In the genomic region with DNA sequence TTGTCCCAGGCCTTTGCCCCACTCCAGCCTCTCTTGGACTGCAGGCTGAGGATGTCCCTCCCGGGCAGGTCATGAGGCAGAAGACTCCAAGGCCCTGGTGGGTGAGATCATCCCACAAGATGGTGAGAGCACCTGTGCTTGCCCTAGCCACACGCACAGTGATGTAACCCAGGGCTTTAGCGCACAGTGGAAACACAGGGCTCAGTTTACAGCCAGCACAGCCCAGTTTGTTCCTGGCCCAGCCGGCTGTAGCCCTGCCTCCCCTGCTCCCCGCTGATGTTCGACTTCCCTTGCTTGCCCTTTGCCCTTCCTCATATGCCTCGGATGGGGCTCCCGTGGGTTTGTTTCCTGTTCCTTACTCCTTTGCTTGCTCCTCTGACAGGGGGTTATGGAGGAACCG, we compare ENCODE assay signal across 10 mouse cellular contexts. TPM values are rescaled to one million over a fixed set of nuclear protein-coding genes. Genes with fewer than 3 reads are reported as not detected.
DNase-seq lines count a peak whose midpoint lies in the region; ATAC-seq and TF ChIP-seq lines count a peak whose summit lies in the region.
"Had no signal": no experiment of that assay in that cellular context is flagged by ENCODE, and none has a peak within 500 bp of the region (broad histone marks: within the 10 kb centered on the region; RNA-seq: fewer than 3 reads in every experiment).

No protein-coding gene starts in this region.

- no peak for DNase-seq in heart, adult 2 months
- DNase-seq in left cerebral cortex, adult 2 months (ENCODE audit: extremely low spot score in 1 of 2, low spot score in 2 of 2): no peak
- DNase-seq in cerebellum, postnatal 36 days: no peak

- TF ChIP-seq EP300 in heart, adult 2 months (IDR thresholded peaks at IDR 0.05; ENCODE audit: insufficient read depth, low read depth, low read length): no peak
- TF ChIP-seq EP300 in ES-Bruce4 (IDR thresholded peaks at IDR 0.05; ENCODE audit: insufficient read depth, low read depth, low read length): peak; percentile 43; the same call in 1 of the 2 replicates

- no peak for TF ChIP-seq CTCF in heart, adult 2 months (IDR thresholded peaks at IDR 0.05)
- TF ChIP-seq CTCF in ES-Bruce4 (IDR thresholded peaks at IDR 0.05; ENCODE audit: low read depth, low read length): no peak
- TF ChIP-seq CTCF in left cerebral cortex, adult 2 months (IDR thresholded peaks at IDR 0.05): no peak

- H3K9me3 ChIP-seq in heart, embryonic 16.5 days (replicated peaks; ENCODE audit: control insufficient read depth, low read length): 0 out of 2 replicates have a peak, but pooled peaks cover 3% of the 10 kb centered on the region
- H3K9me3 ChIP-seq in ES-Bruce4 (replicated peaks; ENCODE audit: control insufficient read depth, insufficient read depth, low read length, poor library complexity, severe bottlenecking): no peaks in the 10 kb centered on the region
- H3K9me3 ChIP-seq in forebrain, embryonic 12.5 days: no peaks in the 10 kb centered on the region

- H3K4me2 ChIP-seq in heart, embryonic 16.5 days (ENCODE audit: low read depth, low read length): no peak overlapping the region
- peak overlapping the region; percentile 9 for H3K4me2 ChIP-seq in myocyte (ENCODE audit: low read depth)
- no peak overlapping the region for H3K4me2 ChIP-seq in forebrain, embryonic 12.5 days

- H3K4me3 ChIP-seq in heart, embryonic 16.5 days (ENCODE audit: low read length): no peak overlapping the region
- no peak overlapping the region for H3K4me3 ChIP-seq in heart, adult 2 months
- no peak overlapping the region for H3K4me3 ChIP-seq in ES-Bruce4 (ENCODE audit: low read depth, low read length)
- no peak overlapping the region for H3K4me3 ChIP-seq in myocyte
- H3K4me3 ChIP-seq in left cerebral cortex, adult 2 months: no peak overlapping the region
- H3K4me3 ChIP-seq in forebrain, embryonic 12.5 days (replicated peaks): no peak overlapping the region
- H3K4me3 ChIP-seq: erythroblast, embryonic 14.5 days had no signal

- intact Hi-C loops in heart, adult 2 months (cut with DNase I): loop anchor here (5.0 kb wide), 2 partner anchors 33 to 58 kb away; no protein-coding TSS in a partner anchor
- intact Hi-C loops in left cerebral cortex, adult 2 months (cut with DNase I): no loop called here

- no peak overlapping the region for H3ac ChIP-seq in myocyte (ENCODE audit: control insufficient read depth, insufficient read length)

- no peak overlapping the region; the same call in 1 of the 2 replicates for H3K9ac ChIP-seq in heart, embryonic 16.5 days (ENCODE audit: low read length)
- no peak overlapping the region for H3K9ac ChIP-seq in heart, adult 2 months (ENCODE audit: low read depth, low read length)
- H3K9ac ChIP-seq in ES-Bruce4 (ENCODE audit: low read depth, poor library complexity, severe bottlenecking): no peak overlapping the region
- H3K9ac ChIP-seq in forebrain, embryonic 12.5 days: no peak overlapping the region

- H3K27ac ChIP-seq in heart, embryonic 16.5 days (ENCODE audit: low read length): peak overlapping the region; percentile 98
- no peak overlapping the region for H3K27ac ChIP-seq in heart, adult 2 months
- 0 out of 2 replicates have a peak overlapping the region, but pooled peaks have one; percentile 1 for H3K27ac ChIP-seq in ES-Bruce4 (ENCODE audit: insufficient read depth, low read length)
- H3K27ac ChIP-seq in left cerebral cortex, adult 2 months: no peak overlapping the region
- no peak overlapping the region for H3K27ac ChIP-seq in forebrain, embryonic 12.5 days

- no peaks in the 10 kb centered on the region for H3K79me2 ChIP-seq in heart, adult 2 months (replicated peaks; ENCODE audit: control insufficient read depth, insufficient read depth, low read length)
- no peaks in the 10 kb centered on the region for H3K79me2 ChIP-seq in myocyte (ENCODE audit: control insufficient read depth, insufficient read depth)

- ATAC-seq in heart, embryonic 16.5 days (replicated peaks; ENCODE audit: extremely low read depth, insufficient read depth, low FRiP score): 0 out of 2 replicates have a peak, but pooled peaks have one; percentile 5
- peak; percentile 44 to 57 for ATAC-seq in hematopoietic stem cell, adult 5-6 weeks (replicated peaks in 1 of 2; ENCODE audit: insufficient read depth in 1 of 2, low FRiP score in 2 of 2, low TSS enrichment in 1 of 2, low read depth in 1 of 2, poor library complexity in 2 of 2, severe bottlenecking in 2 of 2)
- ATAC-seq in forebrain, embryonic 12.5 days (ENCODE audit: low FRiP score): no peak
- ATAC-seq: Patski had no signal

- WGBS in heart, embryonic 16.5 days: 51% methylated on average over 9 of the region's 9 CpGs
- WGBS in heart, adult 2 months: 42% methylated on average over 9 of the region's 9 CpGs
- 77% methylated on average over 9 of the region's 9 CpGs for WGBS in forebrain, embryonic 12.5 days

- H3K36me3 ChIP-seq in heart, embryonic 16.5 days (ENCODE audit: control insufficient read depth, insufficient read depth): peaks cover 13% of the 10 kb centered on the region
- peaks cover 5% of the 10 kb centered on the region; the same call in 1 of the 2 replicates for H3K36me3 ChIP-seq in heart, adult 2 months (ENCODE audit: control insufficient read depth, insufficient read depth, low read length)
- H3K36me3 ChIP-seq in ES-Bruce4 (ENCODE audit: control insufficient read depth, insufficient read depth, low read length, poor library complexity, severe bottlenecking): no peaks in the 10 kb centered on the region
- H3K36me3 ChIP-seq in myocyte (ENCODE audit: control insufficient read depth, insufficient read depth): no peaks in the 10 kb centered on the region
- H3K36me3 ChIP-seq in forebrain, embryonic 12.5 days (replicated peaks): no peaks in the 10 kb centered on the region

- no peaks in the 10 kb centered on the region for H3K27me3 ChIP-seq in heart, embryonic 16.5 days (ENCODE audit: control insufficient read depth, insufficient read depth, low read length)
- no peaks in the 10 kb centered on the region for H3K27me3 ChIP-seq in heart, adult 2 months (ENCODE audit: control insufficient read depth, insufficient read depth, low read length)
- H3K27me3 ChIP-seq in ES-Bruce4 (ENCODE audit: control insufficient read depth, insufficient read depth, low read length, poor library complexity, severe bottlenecking) (no peaks in the 10 kb centered on the region), myocyte (ENCODE audit: control insufficient read depth, insufficient read depth, insufficient read length) (peaks cover 13% of the 10 kb centered on the region)
- H3K27me3 ChIP-seq in forebrain, embryonic 12.5 days: no peaks in the 10 kb centered on the region

- peaks cover 57% of the 10 kb centered on the region for H3K4me1 ChIP-seq in heart, embryonic 16.5 days (ENCODE audit: control insufficient read depth, insufficient read depth, low read length)
- H3K4me1 ChIP-seq in heart, adult 2 months (ENCODE audit: control insufficient read depth, insufficient read depth, low read length): peaks cover 15% of the 10 kb centered on the region
- H3K4me1 ChIP-seq in ES-Bruce4 (ENCODE audit: control insufficient read depth, insufficient read depth, low read length): peaks cover 3% of the 10 kb centered on the region
- H3K4me1 ChIP-seq in forebrain, embryonic 12.5 days: no peaks in the 10 kb centered on the region

- no peak for TF ChIP-seq POLR2A in heart, adult 2 months (IDR thresholded peaks at IDR 0.05; ENCODE audit: insufficient read depth, low read depth, low read length)
- TF ChIP-seq POLR2A in ES-Bruce4 (IDR thresholded peaks at IDR 0.05; ENCODE audit: insufficient read depth, low read length) (no peak), myocyte (IDR thresholded peaks at IDR 0.05; ENCODE audit: insufficient read length, low read depth) (no peak)

TF ChIP-seq in myocyte, 11 proteins besides CTCF, POLR2A, EP300 and RAD21:
- no peak for TF ChIP-seq CEBPB (IDR thresholded peaks at IDR 0.05; ENCODE audit: insufficient read depth, poor library complexity, severe bottlenecking)
- TF ChIP-seq MYOG (IDR thresholded peaks at IDR 0.05; ENCODE audit: control insufficient read depth in 1 of 3, insufficient read depth in 1 of 3, insufficient read length in 2 of 3, low read depth in 2 of 3): peak; percentile 81 to 98 (median 83)
- TF ChIP-seq MYOD1 (IDR thresholded peaks at IDR 0.05; ENCODE audit: control insufficient read depth in 1 of 3, insufficient read length in 2 of 3, low read depth in 2 of 3): peak; percentile 33 to 98 (median 96)
- peak; percentile 54 for TF ChIP-seq TCF3 (IDR thresholded peaks at IDR 0.05; ENCODE audit: insufficient read length, low read depth)
- peak; percentile 13 for TF ChIP-seq SRF (IDR thresholded peaks at IDR 0.05; ENCODE audit: control insufficient read depth, insufficient read length, low read depth)

RNA-seq across cellular contexts. Expression of a gene that starts 17.1 kb away (rescaled TPM):
- polyA plus RNA-seq in heart, embryonic 16.5 days (2015; fragmentation: Nextera tagmentation; extraction: Ambion mirVana): 18.2 and 22.7 TPM in 2 replicates
- total RNA-seq in heart, adult 2 months (2021): 100 to 1,000 TPM; 117 to 137 TPM
- polyA plus RNA-seq in heart, adult 2 months (2012; rRNA removed): 32.3 and 32.4 TPM in 2 replicates
- polyA plus RNA-seq in ES-Bruce4 (2011; ENCODE audit: insufficient read depth, insufficient read length, low read depth, missing spikeins): 3.1 and 3.2 TPM in 2 replicates
- total RNA-seq in hematopoietic stem cell, adult 5-6 weeks (2017): 4.1 and 4.3 TPM in 2 replicates
- polyA plus RNA-seq in myocyte (2012; fragmentation: generic; extraction: Trizol): 22.4 TPM
- total RNA-seq in left cerebral cortex, adult 2 months (2021): under 1 TPM; 0.30 to 0.54 TPM
- polyA plus RNA-seq in forebrain, embryonic 12.5 days (2016; fragmentation: Nextera tagmentation; extraction: Ambion mirVana): 0.08 TPM in 2 replicates
- polyA plus RNA-seq: Patski had no signal

RNA-seq across cellular contexts. Expression of a gene that starts 40.1 kb away (rescaled TPM):
- 0.09 and 0.22 TPM in 2 replicates for polyA plus RNA-seq in heart, embryonic 16.5 days (2015; fragmentation: Nextera tagmentation; extraction: Ambion mirVana)
- total RNA-seq in heart, adult 2 months (2021): under 1 TPM; 0.18 to 0.20 TPM
- polyA plus RNA-seq in heart, adult 2 months (2012; rRNA removed): 0.08 and 0.20 TPM in 2 replicates
- polyA plus RNA-seq in ES-Bruce4 (2011; ENCODE audit: insufficient read depth, insufficient read length, low read depth, missing spikeins): 4.5 and 4.7 TPM in 2 replicates
- total RNA-seq in hematopoietic stem cell, adult 5-6 weeks (2017): not detected in 2 replicates
- not detected for polyA plus RNA-seq in myocyte (2012; fragmentation: generic; extraction: Trizol)
- under 1 TPM; 0.11 to 0.23 TPM for total RNA-seq in left cerebral cortex, adult 2 months (2021)
- not detected in 2 replicates for polyA plus RNA-seq in forebrain, embryonic 12.5 days (2016; fragmentation: Nextera tagmentation; extraction: Ambion mirVana)
- polyA plus RNA-seq: erythroblast, embryonic 14.5 days; Patski had no signal

Comparison
In these comparisons a context has a peak if more than half of its experiments do, and no peak if none do; other contexts are left out.
1. H3K27ac ChIP-seq: peak in heart, embryonic 16.5 days (single experiment) and ES-Bruce4 (single experiment); none in heart, adult 2 months (single experiment), left cerebral cortex, adult 2 months (single experiment) and forebrain, embryonic 12.5 days (single experiment).